ENCODE assay signal across 25 mouse cellular contexts in the genomic region with DNA sequence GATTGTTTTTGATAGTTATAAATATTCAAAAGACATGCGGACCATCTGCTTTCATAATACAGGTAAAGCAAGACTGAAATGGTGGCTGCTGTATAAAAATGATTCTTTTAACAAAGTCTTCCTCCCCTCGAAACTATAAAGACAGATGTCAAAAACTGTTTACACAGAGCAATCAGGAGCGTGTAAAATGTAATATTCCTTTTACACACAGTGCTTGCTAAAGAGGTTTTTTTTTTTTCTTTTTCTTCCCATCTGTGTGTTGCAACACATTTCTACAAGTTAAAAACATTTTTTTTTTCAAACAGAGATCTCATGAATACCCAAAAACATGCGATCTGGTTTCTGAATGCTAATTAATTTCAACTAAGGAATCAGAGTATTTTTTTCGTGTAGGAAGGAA. TPM values are rescaled to one million over a fixed set of nuclear protein-coding genes. Genes with fewer than 3 reads are reported as not detected.
DNase-seq lines count a peak whose midpoint lies in the region; ATAC-seq lines count a peak whose summit lies in the region.
"Had no signal": no experiment of that assay in that cellular context is flagged by ENCODE, and none has a peak within 500 bp of the region (broad histone marks: within the 10 kb centered on the region; RNA-seq: fewer than 3 reads in every experiment).

No protein-coding gene starts in this region.

- ATAC-seq in forebrain, embryonic 13.5 days = peak; percentile 31; the same call in 1 of the 2 replicates
- peak; percentile 14; the same call in 1 of the 2 replicates for ATAC-seq in hindbrain, embryonic 12.5 days (ENCODE audit: low FRiP score)
- ATAC-seq in hindbrain, embryonic 16.5 days = no peak
- no peak for ATAC-seq in midbrain, embryonic 14.5 days (ENCODE audit: low FRiP score, low TSS enrichment)
- no peak for ATAC-seq in midbrain, embryonic 11.5 days (ENCODE audit: low FRiP score)
- ATAC-seq: intestine, embryonic 16.5 days; liver, embryonic 12.5 days; liver, postnatal 0 days had no signal

- H3K4me3 ChIP-seq in forebrain, embryonic 13.5 days = no peak overlapping the region
- no peak overlapping the region for H3K4me3 ChIP-seq in forebrain, embryonic 10.5 days
- H3K4me3 ChIP-seq in hindbrain, embryonic 12.5 days = no peak overlapping the region
- H3K4me3 ChIP-seq in hindbrain, embryonic 16.5 days (ENCODE audit: low read length) = no peak overlapping the region
- H3K4me3 ChIP-seq in midbrain, embryonic 14.5 days (replicated peaks; ENCODE audit: low read depth, low read length) = no peak overlapping the region
- no peak overlapping the region for H3K4me3 ChIP-seq in midbrain, embryonic 11.5 days (ENCODE audit: low read depth, low read length)
- H3K4me3 ChIP-seq in limb, embryonic 10.5 days = no peak overlapping the region
- H3K4me3 ChIP-seq: embryonic facial prominence, embryonic 10.5 days; embryonic facial prominence, embryonic 15.5 days; heart, embryonic 15.5 days; liver, embryonic 12.5 days; stomach, embryonic 15.5 days had no signal

- H3K4me1 ChIP-seq in forebrain, embryonic 13.5 days = peaks cover 24% of the 10 kb centered on the region
- H3K4me1 ChIP-seq in forebrain, embryonic 10.5 days = peaks cover 16% of the 10 kb centered on the region
- peaks cover 8% of the 10 kb centered on the region for H3K4me1 ChIP-seq in hindbrain, embryonic 12.5 days
- no peaks in the 10 kb centered on the region; the same call in 1 of the 2 replicates for H3K4me1 ChIP-seq in hindbrain, embryonic 16.5 days (ENCODE audit: control insufficient read depth, insufficient read depth, low read depth, low read length)
- peaks cover 21% of the 10 kb centered on the region for H3K4me1 ChIP-seq in midbrain, embryonic 14.5 days (ENCODE audit: control insufficient read depth, insufficient read depth, low read length)
- peaks cover 13% of the 10 kb centered on the region for H3K4me1 ChIP-seq in midbrain, embryonic 11.5 days (ENCODE audit: control insufficient read depth, insufficient read depth, low read length)
- H3K4me1 ChIP-seq in limb, embryonic 10.5 days = peaks cover 4% of the 10 kb centered on the region; the same call in 1 of the 2 replicates
- H3K4me1 ChIP-seq: liver, embryonic 12.5 days; stomach, embryonic 15.5 days had no signal

- H3K27ac ChIP-seq in forebrain, embryonic 13.5 days = peak overlapping the region; percentile 81; the same call in 1 of the 2 replicates
- H3K27ac ChIP-seq in forebrain, embryonic 10.5 days = no peak overlapping the region
- peak overlapping the region; percentile 79 for H3K27ac ChIP-seq in hindbrain, embryonic 12.5 days
- no peak overlapping the region for H3K27ac ChIP-seq in hindbrain, embryonic 16.5 days (ENCODE audit: low read depth, low read length)
- peak overlapping the region; percentile 78 for H3K27ac ChIP-seq in midbrain, embryonic 14.5 days (replicated peaks; ENCODE audit: low read depth, low read length)
- H3K27ac ChIP-seq in midbrain, embryonic 11.5 days (ENCODE audit: low read depth, low read length) = no peak overlapping the region
- no peak overlapping the region for H3K27ac ChIP-seq in limb, embryonic 10.5 days
- H3K27ac ChIP-seq: embryonic facial prominence, embryonic 15.5 days; heart, embryonic 15.5 days; liver, embryonic 12.5 days; stomach, embryonic 15.5 days had no signal

- no peak overlapping the region for H3K9ac ChIP-seq in forebrain, embryonic 13.5 days
- H3K9ac ChIP-seq in hindbrain, embryonic 12.5 days = no peak overlapping the region
- H3K9ac ChIP-seq in hindbrain, embryonic 16.5 days (ENCODE audit: low read depth, low read length) = no peak overlapping the region
- no peak overlapping the region for H3K9ac ChIP-seq in midbrain, embryonic 14.5 days (replicated peaks; ENCODE audit: low read length)
- no peak overlapping the region for H3K9ac ChIP-seq in midbrain, embryonic 11.5 days (ENCODE audit: low read length)
- H3K9ac ChIP-seq: embryonic facial prominence, embryonic 15.5 days; heart, embryonic 15.5 days; liver, embryonic 12.5 days; liver, postnatal 0 days; stomach, embryonic 15.5 days had no signal

- 0 out of 2 replicates have a peak, but pooled peaks cover 10% of the 10 kb centered on the region for H3K36me3 ChIP-seq in forebrain, embryonic 13.5 days (ENCODE audit: poor library complexity, severe bottlenecking)
- H3K36me3 ChIP-seq in forebrain, embryonic 10.5 days (replicated peaks) = peaks cover 19% of the 10 kb centered on the region
- H3K36me3 ChIP-seq in hindbrain, embryonic 12.5 days = 0 out of 2 replicates have a peak, but pooled peaks cover 7% of the 10 kb centered on the region
- no peaks in the 10 kb centered on the region for H3K36me3 ChIP-seq in hindbrain, embryonic 16.5 days (ENCODE audit: control insufficient read depth, insufficient read depth, low read length)
- H3K36me3 ChIP-seq in midbrain, embryonic 14.5 days (ENCODE audit: control insufficient read depth, insufficient read depth, low read length) = no peaks in the 10 kb centered on the region; the same call in 1 of the 2 replicates
- H3K36me3 ChIP-seq in midbrain, embryonic 11.5 days (ENCODE audit: control insufficient read depth, insufficient read depth, low read length) = no peaks in the 10 kb centered on the region
- H3K36me3 ChIP-seq in limb, embryonic 10.5 days = 0 out of 2 replicates have a peak, but pooled peaks cover 4% of the 10 kb centered on the region
- H3K36me3 ChIP-seq: embryonic facial prominence, embryonic 15.5 days; G1E; heart, embryonic 10.5 days; heart, embryonic 15.5 days; liver, embryonic 12.5 days; stomach, embryonic 15.5 days had no signal

- H3K27me3 ChIP-seq in forebrain, embryonic 13.5 days = no peaks in the 10 kb centered on the region
- H3K27me3 ChIP-seq in forebrain, embryonic 10.5 days (ENCODE audit: poor library complexity, severe bottlenecking) = no peaks in the 10 kb centered on the region
- H3K27me3 ChIP-seq in hindbrain, embryonic 12.5 days = no peaks in the 10 kb centered on the region
- H3K27me3 ChIP-seq in hindbrain, embryonic 16.5 days (replicated peaks; ENCODE audit: control insufficient read depth, insufficient read depth, low read length) = no peaks in the 10 kb centered on the region
- H3K27me3 ChIP-seq in midbrain, embryonic 14.5 days (ENCODE audit: control insufficient read depth, insufficient read depth, low read length) = no peaks in the 10 kb centered on the region
- H3K27me3 ChIP-seq in midbrain, embryonic 11.5 days (ENCODE audit: control insufficient read depth, insufficient read depth, low read length) = no peaks in the 10 kb centered on the region
- H3K27me3 ChIP-seq in limb, embryonic 10.5 days (ENCODE audit: low read depth, poor library complexity, severe bottlenecking) = no peaks in the 10 kb centered on the region
- H3K27me3 ChIP-seq: embryonic facial prominence, embryonic 15.5 days; heart, embryonic 15.5 days; liver, embryonic 12.5 days; stomach, embryonic 15.5 days had no signal

- H3K9me3 ChIP-seq in forebrain, embryonic 13.5 days (replicated peaks) = no peaks in the 10 kb centered on the region
- no peaks in the 10 kb centered on the region for H3K9me3 ChIP-seq in forebrain, embryonic 10.5 days
- no peaks in the 10 kb centered on the region for H3K9me3 ChIP-seq in hindbrain, embryonic 12.5 days (replicated peaks)
- no peaks in the 10 kb centered on the region for H3K9me3 ChIP-seq in hindbrain, embryonic 16.5 days (ENCODE audit: control insufficient read depth, low read length)
- H3K9me3 ChIP-seq in midbrain, embryonic 14.5 days (ENCODE audit: control insufficient read depth, low read length) = no peaks in the 10 kb centered on the region
- H3K9me3 ChIP-seq in midbrain, embryonic 11.5 days (ENCODE audit: control insufficient read depth, low read length) = no peaks in the 10 kb centered on the region
- no peaks in the 10 kb centered on the region for H3K9me3 ChIP-seq in limb, embryonic 10.5 days (replicated peaks)
- H3K9me3 ChIP-seq: embryonic facial prominence, embryonic 10.5 days; embryonic facial prominence, embryonic 15.5 days; heart, embryonic 10.5 days; heart, embryonic 15.5 days; liver, embryonic 12.5 days; stomach, embryonic 15.5 days had no signal

- no peak for DNase-seq in forebrain, embryonic 10.5 days (ENCODE audit: extremely low spot score, low spot score)
- peak; percentile 31 for DNase-seq in midbrain, embryonic 14.5 days
- DNase-seq in midbrain, embryonic 11.5 days (ENCODE audit: low spot score, missing footprints) = no peak
- DNase-seq in limb, embryonic 10.5 days (ENCODE audit: low spot score) = no peak
- DNase-seq: adrenal gland, adult 8-10 months; cerebellum, adult 8-10 months; cerebellum, postnatal 25 days; gastrocnemius, postnatal 25 days; heart, adult 11 months; kidney, adult 8-10 months; kidney, postnatal 10 days; liver, postnatal 0 days; lung, postnatal 36 days; right cerebral cortex, postnatal 25 days had no signal

- WGBS in forebrain, embryonic 13.5 days = 65% methylated on average over 5 of the region's 5 CpGs
- 82% methylated on average over 5 of the region's 5 CpGs for WGBS in forebrain, embryonic 10.5 days
- WGBS in hindbrain, embryonic 12.5 days = 66% methylated on average over 5 of the region's 5 CpGs
- 59% methylated on average over 5 of the region's 5 CpGs for WGBS in hindbrain, embryonic 16.5 days
- 38% methylated on average over 5 of the region's 5 CpGs for WGBS in midbrain, embryonic 14.5 days
- 76% methylated on average over 5 of the region's 5 CpGs for WGBS in midbrain, embryonic 11.5 days
- WGBS in limb, embryonic 10.5 days = 87% methylated on average over 5 of the region's 5 CpGs

- no peak overlapping the region for H3K4me2 ChIP-seq in forebrain, embryonic 13.5 days
- no peak overlapping the region for H3K4me2 ChIP-seq in hindbrain, embryonic 12.5 days (replicated peaks)
- H3K4me2 ChIP-seq in hindbrain, embryonic 16.5 days (ENCODE audit: low read length) = no peak overlapping the region
- H3K4me2 ChIP-seq in midbrain, embryonic 14.5 days (ENCODE audit: low read length) = peak overlapping the region; percentile 33
- H3K4me2 ChIP-seq in midbrain, embryonic 11.5 days = no peak overlapping the region
- H3K4me2 ChIP-seq: heart, embryonic 15.5 days; liver, embryonic 12.5 days had no signal

RNA-seq across cellular contexts. Expression of gene Satb1, which starts 41.9 kb away (rescaled TPM):
- polyA plus RNA-seq in forebrain, embryonic 13.5 days (2015; fragmentation: Nextera tagmentation; extraction: Ambion mirVana) = 34.7 TPM in 2 replicates
- polyA plus RNA-seq in forebrain, embryonic 10.5 days (2016; fragmentation: Nextera tagmentation; extraction: Ambion mirVana) = 17.9 and 19.7 TPM in 2 replicates
- 30.7 and 33.6 TPM in 2 replicates for polyA plus RNA-seq in hindbrain, embryonic 12.5 days (2016; fragmentation: Nextera tagmentation; extraction: Ambion mirVana)
- 27.4 and 33.7 TPM in 2 replicates for polyA plus RNA-seq in hindbrain, embryonic 16.5 days (2015; fragmentation: Nextera tagmentation; extraction: Ambion mirVana)
- polyA plus RNA-seq in midbrain, embryonic 14.5 days (2014; fragmentation: Nextera tagmentation; extraction: Ambion mirVana) = 26.6 and 34.2 TPM in 2 replicates
- 30.0 and 31.9 TPM in 2 replicates for polyA plus RNA-seq in midbrain, embryonic 11.5 days (2014; fragmentation: Nextera tagmentation; extraction: Ambion mirVana)
- polyA plus RNA-seq in limb, embryonic 10.5 days (2016; fragmentation: Nextera tagmentation; extraction: Ambion mirVana) = 9.4 and 11.0 TPM in 2 replicates
- polyA plus RNA-seq: G1E had no signal

Comparison
In these comparisons a context has a peak if more than half of its experiments do, and no peak if none do; other contexts are left out.
1. ATAC-seq: peak in forebrain, embryonic 13.5 days (single experiment) and hindbrain, embryonic 12.5 days (single experiment); none in hindbrain, embryonic 16.5 days (single experiment), midbrain, embryonic 14.5 days (single experiment) and midbrain, embryonic 11.5 days (single experiment).
2. H3K27ac ChIP-seq: peak in forebrain, embryonic 13.5 days (single experiment), hindbrain, embryonic 12.5 days (single experiment) and midbrain, embryonic 14.5 days (single experiment); none in forebrain, embryonic 10.5 days (single experiment), hindbrain, embryonic 16.5 days (single experiment), midbrain, embryonic 11.5 days (single experiment) and limb, embryonic 10.5 days (single experiment).